Mouse (Mus musculus) small intestine, adult 2 months (tissue): Measurements from ENCODE around the gene Il1rapl2. TPM values are rescaled to one million over a fixed set of nuclear protein-coding genes. Genes with fewer than 3 reads are reported as not detected.

Experiments used
- H3K27ac ChIP-seq: fragments of 200-500 bp; 2 replicates; pipeline ENCODE4 v1.5.1; 2012; ENCODE audit warnings: low read depth, low read length, control low read depth, inconsistent platforms; ENCODE audit not compliant: insufficient read depth
- H3K27me3 ChIP-seq: fragments of 200-500 bp; 2 replicates; pipeline ENCODE4 v1.6.1; 2012; ENCODE audit warnings: mild to moderate bottlenecking, moderate library complexity, low read length, inconsistent platforms; ENCODE audit not compliant: control insufficient read depth, insufficient read depth
- H3K36me3 ChIP-seq: fragments of 200-500 bp; 2 replicates; pipeline ENCODE4 v1.6.1; 2012; ENCODE audit warnings: mild to moderate bottlenecking, low read length, control low read depth, inconsistent platforms; ENCODE audit not compliant: control insufficient read depth, insufficient read depth
- H3K4me1 ChIP-seq: fragments of 200-500 bp; 2 replicates; pipeline ENCODE4 v1.6.1; 2012; ENCODE audit warnings: low read length, inconsistent platforms, mixed read lengths; ENCODE audit not compliant: control insufficient read depth, insufficient read depth, insufficient read length
- H3K4me3 ChIP-seq: fragments of 200-500 bp; 2 replicates; pipeline ENCODE4 v1.5.1; 2012; ENCODE audit warnings: low read depth, mild to moderate bottlenecking, control low read depth, inconsistent platforms, low read length, moderate library complexity
- CTCF ChIP-seq: fragments of 200-500 bp; IDR thresholded peaks from 2 replicates; pipeline ENCODE4 v1.5.1; 2012; ENCODE audit warnings: low read depth, mild to moderate bottlenecking, control low read depth, inconsistent platforms, low read length, moderate library complexity, mixed read lengths; ENCODE audit not compliant: insufficient replicate concordance, insufficient read length; ENCODE audit errors: extremely low read depth
- POLR2A ChIP-seq: fragments of 200-500 bp; IDR thresholded peaks from 2 replicates; pipeline ENCODE4 v1.6.1; 2012; ENCODE audit warnings: low read depth, mild to moderate bottlenecking, control low read depth, inconsistent platforms, low read length, moderate library complexity
- WGBS: fragments of 180-500 bp; shearing (Covaris S2); methylation state at CpG from one replicate; pipeline ENCODE4 v1.1.7; 2018; 5-methylcytosine and 5-hydroxymethylcytosine counted together
- polyA plus RNA-seq: library from polyadenylated mRNA; depleted of rRNA; stranded (reverse); fragments of >200 nt; gene quantifications from 2 replicates; pipeline ENCODE4 v1.2.3, GENCODE M21; 2012

Gene Il1rapl2
- polyA plus RNA-seq, 1 experiment = not detected

- no peak for TF ChIP-seq POLR2A
- no peak for TF ChIP-seq CTCF
- Histone ChIP-seq H3K27ac (no peak overlapping the region), H3K4me1 (no peaks in the 10 kb centered on the region), H3K27me3 (no peaks in the 10 kb centered on the region), H3K4me3 (no peak overlapping the region), H3K36me3 (no peaks in the 10 kb centered on the region)
These were observed 353.1 kb downstream of the Il1rapl2 start for GRCm38 (mm10) chrX:137923490-137923889.

GRCm38 (mm10) chrX:137926835-137927234, 356.4 kb downstream of the Il1rapl2 start:
- Histone ChIP-seq H3K27ac (no peak overlapping the region), H3K4me3 (no peak overlapping the region), H3K4me1 (no peaks in the 10 kb centered on the region), H3K27me3 (no peaks in the 10 kb centered on the region), H3K36me3 (no peaks in the 10 kb centered on the region)
- no peak for TF ChIP-seq POLR2A
- no peak for TF ChIP-seq CTCF
- WGBS = 55% methylated on average over 2 of the region's 2 CpGs

- H3K36me3 ChIP-seq = no peaks in the 10 kb centered on the region
- H3K27me3 ChIP-seq = no peaks in the 10 kb centered on the region
- no peak overlapping the region for H3K27ac ChIP-seq
- no peaks in the 10 kb centered on the region for H3K4me1 ChIP-seq
- no peak overlapping the region for H3K4me3 ChIP-seq
- 77% methylated on average over 1 of the region's 1 CpGs for WGBS
- TF ChIP-seq POLR2A = no peak
- no peak for TF ChIP-seq CTCF
These were observed 377.3 kb downstream of the Il1rapl2 start for GRCm38 (mm10) chrX:137947741-137948140.

GRCm38 (mm10) chrX:137971306-137971705, 400.9 kb downstream of the Il1rapl2 start:
- Histone ChIP-seq H3K4me1 (no peaks in the 10 kb centered on the region), H3K36me3 (no peaks in the 10 kb centered on the region), H3K27me3 (no peaks in the 10 kb centered on the region), H3K27ac (no peak overlapping the region), H3K4me3 (no peak overlapping the region)
- TF ChIP-seq POLR2A = no peak
- TF ChIP-seq CTCF = no peak
- WGBS = 41% methylated on average over 5 of the region's 5 CpGs

GRCm38 (mm10) chrX:138043113-138043512, 472.7 kb downstream of the Il1rapl2 start:
- TF ChIP-seq CTCF (no peak), POLR2A (no peak)
- H3K27ac ChIP-seq = no peak overlapping the region
- H3K27me3 ChIP-seq = no peaks in the 10 kb centered on the region
- 70% methylated on average over 3 of the region's 3 CpGs for WGBS
- no peak overlapping the region for H3K4me3 ChIP-seq
- H3K36me3 ChIP-seq = no peaks in the 10 kb centered on the region
- H3K4me1 ChIP-seq = no peaks in the 10 kb centered on the region

GRCm38 (mm10) chrX:138103954-138104353, 533.5 kb downstream of the Il1rapl2 start:
- H3K27ac ChIP-seq = no peak overlapping the region
- H3K4me3 ChIP-seq = no peak overlapping the region
- TF ChIP-seq POLR2A (no peak), CTCF (no peak)
- WGBS = 54% methylated on average over 6 of the region's 6 CpGs
- H3K4me1 ChIP-seq = no peaks in the 10 kb centered on the region
- H3K27me3 ChIP-seq = no peaks in the 10 kb centered on the region
- no peaks in the 10 kb centered on the region for H3K36me3 ChIP-seq

GRCm38 (mm10) chrX:138104668-138105067, 534.3 kb downstream of the Il1rapl2 start:
- TF ChIP-seq POLR2A (no peak), CTCF (no peak)
- H3K4me3 ChIP-seq = no peak overlapping the region

GRCm38 (mm10) chrX:138170146-138170545, 599.7 kb downstream of the Il1rapl2 start:
- no peak for TF ChIP-seq POLR2A
- no peak for TF ChIP-seq CTCF
- Histone ChIP-seq H3K4me1 (no peaks in the 10 kb centered on the region), H3K4me3 (no peak overlapping the region), H3K36me3 (no peaks in the 10 kb centered on the region), H3K27me3 (no peaks in the 10 kb centered on the region), H3K27ac (no peak overlapping the region)
- 9% methylated on average over 3 of the region's 3 CpGs for WGBS

More at GRCm38 (mm10) chrX:138104668-138105067, 534.3 kb downstream of the Il1rapl2 start:
- no peaks in the 10 kb centered on the region for H3K4me1 ChIP-seq
- WGBS = 77% methylated on average over 3 of the region's 3 CpGs
- no peak overlapping the region for H3K27ac ChIP-seq
- no peaks in the 10 kb centered on the region for H3K27me3 ChIP-seq
- no peaks in the 10 kb centered on the region for H3K36me3 ChIP-seq
